In the genomic region with DNA sequence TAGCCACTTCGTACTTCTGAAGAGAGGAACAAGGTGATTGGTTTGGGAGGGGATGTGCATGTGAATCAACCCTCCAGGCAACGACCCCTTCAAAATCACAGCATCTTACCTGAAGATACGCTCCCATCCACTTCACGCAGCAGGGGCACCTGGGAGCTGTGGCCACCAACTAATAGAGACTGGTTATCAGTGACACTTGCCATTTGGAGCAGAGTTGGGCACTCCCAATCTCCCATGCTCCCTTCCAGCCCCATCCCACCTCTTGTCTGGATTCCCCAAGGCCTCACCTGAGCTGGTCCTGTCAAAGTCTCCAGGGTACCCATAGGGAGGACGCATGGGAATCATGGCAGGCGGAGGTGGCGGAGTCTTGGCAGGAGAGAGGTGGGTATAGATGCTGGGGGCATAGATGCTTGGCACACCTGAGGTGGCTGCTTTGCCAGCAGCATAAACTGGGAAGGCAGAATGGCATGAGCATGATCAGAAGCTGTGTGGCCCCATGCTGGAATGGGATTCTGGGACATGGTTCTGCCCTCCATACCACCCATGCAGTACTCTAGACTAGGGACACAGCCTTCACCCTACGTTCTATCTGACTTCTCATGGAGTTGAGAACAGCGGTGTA, we compare ENCODE assay signal across 25 mouse cellular contexts. TPM values are rescaled to one million over a fixed set of nuclear protein-coding genes. Genes with fewer than 3 reads are reported as not detected.
DNase-seq lines count a peak whose midpoint lies in the region; ATAC-seq and TF ChIP-seq lines count a peak whose summit lies in the region.
"Had no signal": no experiment of that assay in that cellular context is flagged by ENCODE, and none has a peak within 500 bp of the region (broad histone marks: within the 10 kb centered on the region; RNA-seq: fewer than 3 reads in every experiment).

No protein-coding gene starts in this region.

- no peak overlapping the region for H3K9ac ChIP-seq in hindbrain, embryonic 13.5 days
- H3K9ac ChIP-seq in hindbrain, postnatal 0 days (replicated peaks; ENCODE audit: low read length): no peak overlapping the region
- H3K9ac ChIP-seq in neural tube, embryonic 13.5 days: no peak overlapping the region
- H3K9ac ChIP-seq: liver, embryonic 14.5 days; stomach, embryonic 15.5 days had no signal

- H3K4me2 ChIP-seq in hindbrain, embryonic 13.5 days: peak overlapping the region; percentile 84
- H3K4me2 ChIP-seq in hindbrain, postnatal 0 days (ENCODE audit: low read depth, low read length): no peak overlapping the region
- peak overlapping the region; percentile 94 for H3K4me2 ChIP-seq in neural tube, embryonic 13.5 days
- H3K4me2 ChIP-seq in myocyte (ENCODE audit: low read depth): no peak overlapping the region

- H3K36me3 ChIP-seq in hindbrain, embryonic 13.5 days: peaks cover 12% of the 10 kb centered on the region
- peaks cover 8% of the 10 kb centered on the region for H3K36me3 ChIP-seq in hindbrain, postnatal 0 days (ENCODE audit: insufficient read depth, low read length)
- H3K36me3 ChIP-seq in neural tube, embryonic 13.5 days: peaks cover 27% of the 10 kb centered on the region
- H3K36me3 ChIP-seq in myocyte (ENCODE audit: control insufficient read depth, insufficient read depth): no peaks in the 10 kb centered on the region

- H3K79me2 ChIP-seq in myocyte (ENCODE audit: control insufficient read depth, insufficient read depth): peaks cover 8% of the 10 kb centered on the region

- H3K4me3 ChIP-seq in hindbrain, embryonic 13.5 days: no peak overlapping the region
- no peak overlapping the region for H3K4me3 ChIP-seq in hindbrain, postnatal 0 days (ENCODE audit: low read length)
- H3K4me3 ChIP-seq in neural tube, embryonic 13.5 days: no peak overlapping the region
- no peak overlapping the region for H3K4me3 ChIP-seq in myocyte

- over 99% methylated on average over 9 of the region's 9 CpGs for WGBS in hindbrain, embryonic 13.5 days
- WGBS in hindbrain, postnatal 0 days: over 99% methylated on average over 9 of the region's 9 CpGs
- WGBS in neural tube, embryonic 13.5 days: 95% methylated on average over 9 of the region's 9 CpGs

- ATAC-seq in hindbrain, embryonic 13.5 days (ENCODE audit: low FRiP score): no peak
- ATAC-seq in hindbrain, postnatal 0 days: no peak
- ATAC-seq in neural tube, embryonic 13.5 days (ENCODE audit: low read depth): no peak
- ATAC-seq: CD4-positive, CD25-positive, alpha-beta regulatory T cell, adult 4 months; lung, postnatal 0 days had no signal

- DNase-seq in cerebellum, adult 9-11 months: peak; percentile 60
- no peak for DNase-seq in cerebellum, postnatal 10 days
- no peak for DNase-seq in hindbrain, postnatal 0 days (ENCODE audit: low spot score)
- DNase-seq in neural tube, embryonic 10.5 days (ENCODE audit: extremely low spot score, low spot score): no peak
- no peak for DNase-seq in left cerebral cortex, adult 11 months (ENCODE audit: low spot score)
- DNase-seq: heart, postnatal 36 days; midbrain, embryonic 14.5 days; right cerebral cortex, postnatal 25 days had no signal

- TF ChIP-seq CTCF in hindbrain, postnatal 0 days (IDR thresholded peaks at IDR 0.05; ENCODE audit: low read depth): no peak

- no peaks in the 10 kb centered on the region for H3K9me3 ChIP-seq in hindbrain, embryonic 13.5 days
- no peaks in the 10 kb centered on the region for H3K9me3 ChIP-seq in hindbrain, postnatal 0 days (ENCODE audit: low read length)
- no peaks in the 10 kb centered on the region for H3K9me3 ChIP-seq in neural tube, embryonic 13.5 days
- H3K9me3 ChIP-seq: stomach, embryonic 15.5 days had no signal

- H3K27me3 ChIP-seq in hindbrain, embryonic 13.5 days: no peaks in the 10 kb centered on the region
- no peaks in the 10 kb centered on the region for H3K27me3 ChIP-seq in hindbrain, postnatal 0 days (ENCODE audit: insufficient read depth, low read length)
- no peaks in the 10 kb centered on the region for H3K27me3 ChIP-seq in neural tube, embryonic 13.5 days
- no peaks in the 10 kb centered on the region for H3K27me3 ChIP-seq in myocyte (ENCODE audit: control insufficient read depth, insufficient read depth, insufficient read length)
- H3K27me3 ChIP-seq: stomach, embryonic 15.5 days had no signal

- TF ChIP-seq POLR2A in myocyte (IDR thresholded peaks at IDR 0.05; ENCODE audit: insufficient read length, low read depth): peak; percentile 24

- no peak overlapping the region for H3K27ac ChIP-seq in hindbrain, embryonic 13.5 days
- no peak overlapping the region for H3K27ac ChIP-seq in hindbrain, postnatal 0 days
- no peak overlapping the region for H3K27ac ChIP-seq in neural tube, embryonic 13.5 days (replicated peaks)
- H3K27ac ChIP-seq: liver, embryonic 14.5 days; stomach, embryonic 15.5 days had no signal

- H3K4me1 ChIP-seq in hindbrain, embryonic 13.5 days (replicated peaks): peaks cover 36% of the 10 kb centered on the region
- H3K4me1 ChIP-seq in hindbrain, postnatal 0 days (ENCODE audit: insufficient read depth, low read length): peaks cover 15% of the 10 kb centered on the region
- H3K4me1 ChIP-seq in neural tube, embryonic 13.5 days (replicated peaks): peaks cover 34% of the 10 kb centered on the region

- H3ac ChIP-seq in myocyte (ENCODE audit: control insufficient read depth, insufficient read length): no peak overlapping the region

TF ChIP-seq in myocyte, 11 proteins besides CTCF, POLR2A, EP300 and RAD21:
- TF ChIP-seq SRF (IDR thresholded peaks at IDR 0.05; ENCODE audit: control insufficient read depth, insufficient read length, low read depth): no peak
- peak; percentile 50 for TF ChIP-seq POLR2AphosphoS2 (IDR thresholded peaks at IDR 0.05; ENCODE audit: insufficient read length, low read depth)
- no peak for TF ChIP-seq CEBPB (IDR thresholded peaks at IDR 0.05; ENCODE audit: insufficient read depth, poor library complexity, severe bottlenecking)
- TF ChIP-seq TCF3 (IDR thresholded peaks at IDR 0.05; ENCODE audit: insufficient read length, low read depth): no peak

RNA-seq across cellular contexts. Expression of a gene that starts 2.4 kb away (rescaled TPM):
- polyA plus RNA-seq in hindbrain, embryonic 13.5 days (2015; fragmentation: Nextera tagmentation; extraction: Ambion mirVana): 25.9 and 26.0 TPM in 2 replicates
- 103 and 114 TPM in 2 replicates for total RNA-seq in hindbrain, postnatal 0 days (2014; rRNA removed)
- 27.1 and 28.0 TPM in 2 replicates for polyA plus RNA-seq in hindbrain, postnatal 0 days (2015; fragmentation: Nextera tagmentation; extraction: Ambion mirVana)
- polyA plus RNA-seq in neural tube, embryonic 13.5 days (2015; fragmentation: Nextera tagmentation; extraction: Ambion mirVana): 34.4 TPM in 2 replicates
- 88.6 TPM for polyA plus RNA-seq in myocyte (2012; fragmentation: generic; extraction: Trizol)

RNA-seq across cellular contexts. Expression of a gene that starts 14.3 kb away (rescaled TPM):
- 17.2 and 18.8 TPM in 2 replicates for polyA plus RNA-seq in hindbrain, embryonic 13.5 days (2015; fragmentation: Nextera tagmentation; extraction: Ambion mirVana)
- 22.8 and 28.8 TPM in 2 replicates for total RNA-seq in hindbrain, postnatal 0 days (2014; rRNA removed)
- polyA plus RNA-seq in hindbrain, postnatal 0 days (2015; fragmentation: Nextera tagmentation; extraction: Ambion mirVana): 25.3 and 25.5 TPM in 2 replicates
- 17.0 and 17.6 TPM in 2 replicates for polyA plus RNA-seq in neural tube, embryonic 13.5 days (2015; fragmentation: Nextera tagmentation; extraction: Ambion mirVana)
- 0.02 TPM for polyA plus RNA-seq in myocyte (2012; fragmentation: generic; extraction: Trizol)

RNA-seq across cellular contexts. Expression of a gene that starts 14.6 kb away (rescaled TPM):
- 0.96 and 0.97 TPM in 2 replicates for polyA plus RNA-seq in hindbrain, embryonic 13.5 days (2015; fragmentation: Nextera tagmentation; extraction: Ambion mirVana)
- total RNA-seq in hindbrain, postnatal 0 days (2014; rRNA removed): 0.16 and 2.0 TPM in 2 replicates
- polyA plus RNA-seq in hindbrain, postnatal 0 days (2015; fragmentation: Nextera tagmentation; extraction: Ambion mirVana): 0.77 and 0.89 TPM in 2 replicates
- polyA plus RNA-seq in neural tube, embryonic 13.5 days (2015; fragmentation: Nextera tagmentation; extraction: Ambion mirVana): 0.25 and 0.53 TPM in 2 replicates
- polyA plus RNA-seq in myocyte (2012; fragmentation: generic; extraction: Trizol): not detected
- total RNA-seq: adrenal gland, postnatal 25 days; gastrocnemius, adult 2 months; layer of hippocampus, adult 2 months had no signal

RNA-seq across cellular contexts. Expression of a gene that starts 15.1 kb away (rescaled TPM):
- polyA plus RNA-seq in hindbrain, embryonic 13.5 days (2015; fragmentation: Nextera tagmentation; extraction: Ambion mirVana): not detected in 2 replicates
- total RNA-seq in hindbrain, postnatal 0 days (2014; rRNA removed): not detected in 2 replicates
- not detected in 2 replicates for polyA plus RNA-seq in hindbrain, postnatal 0 days (2015; fragmentation: Nextera tagmentation; extraction: Ambion mirVana)
- polyA plus RNA-seq in neural tube, embryonic 13.5 days (2015; fragmentation: Nextera tagmentation; extraction: Ambion mirVana): not detected in 2 replicates
- not detected for polyA plus RNA-seq in myocyte (2012; fragmentation: generic; extraction: Trizol)
- total RNA-seq: gastrocnemius, adult 2 months; layer of hippocampus, adult 2 months; left cerebral cortex, adult 2 months; megakaryocyte progenitor cell, adult 5-6 weeks had no signal
- polyA plus RNA-seq: CD4-positive, CD25-positive, alpha-beta regulatory T cell, adult 4 months; embryonic facial prominence, embryonic 11.5 days; heart, embryonic 11.5 days; kidney, postnatal 0 days; limb, embryonic 11.5 days; lung, postnatal 0 days; midbrain, embryonic 14.5 days; spleen, adult 2 months had no signal

RNA-seq across cellular contexts. Expression of a gene that starts 34.5 kb away (rescaled TPM):
- polyA plus RNA-seq in hindbrain, embryonic 13.5 days (2015; fragmentation: Nextera tagmentation; extraction: Ambion mirVana): not detected in 2 replicates
- total RNA-seq in hindbrain, postnatal 0 days (2014; rRNA removed): not detected in 2 replicates
- polyA plus RNA-seq in hindbrain, postnatal 0 days (2015; fragmentation: Nextera tagmentation; extraction: Ambion mirVana): not detected in 2 replicates
- not detected in 2 replicates for polyA plus RNA-seq in neural tube, embryonic 13.5 days (2015; fragmentation: Nextera tagmentation; extraction: Ambion mirVana)
- polyA plus RNA-seq in myocyte (2012; fragmentation: generic; extraction: Trizol): not detected
- total RNA-seq: gastrocnemius, adult 2 months; layer of hippocampus, adult 2 months; left cerebral cortex, adult 2 months; megakaryocyte progenitor cell, adult 5-6 weeks had no signal
- polyA plus RNA-seq: CD4-positive, CD25-positive, alpha-beta regulatory T cell, adult 4 months; embryonic facial prominence, embryonic 11.5 days; heart, embryonic 11.5 days; kidney, postnatal 0 days; limb, embryonic 11.5 days; liver, embryonic 14.5 days; lung, postnatal 0 days; midbrain, embryonic 14.5 days; stomach, embryonic 15.5 days had no signal

Comparison
In these comparisons a context has a peak if more than half of its experiments do, and no peak if none do; other contexts are left out.
1. H3K4me2 ChIP-seq: peak in hindbrain, embryonic 13.5 days (single experiment) and neural tube, embryonic 13.5 days (single experiment); none in hindbrain, postnatal 0 days (single experiment) and myocyte (single experiment).
2. RNA of a gene that starts 14.3 kb away (polyA plus RNA-seq): 25.3 to 25.5 TPM in hindbrain, postnatal 0 days, 17.2 to 18.8 TPM in hindbrain, embryonic 13.5 days and 17.0 to 17.6 TPM in neural tube, embryonic 13.5 days; 0.02 TPM in myocyte (single experiment); every median in the first group is over 10 times any median in the second.